Mouse (Mus musculus): ENCODE data around the gene Rapgef6. TPM values are rescaled to one million over a fixed set of nuclear protein-coding genes. Genes with fewer than 3 reads are reported as not detected.

Rapgef6 gene
- polyA plus RNA-seq, 1 experiment from 2014 or later: 46.8 TPM

- WGBS: 73% methylated on average over 1 of the region's 1 CpGs
- Histone ChIP-seq H3K36me3 (no peaks in the 10 kb centered on the region), H3K4me1 (replicated peaks) (peaks cover 5% of the 10 kb centered on the region; the same call in 1 of the 2 replicates), H3K27ac (replicated peaks) (no peak overlapping the region), H3K27me3 (no peaks in the 10 kb centered on the region), H3K9me3 (no peaks in the 10 kb centered on the region), H3K4me2 (no peak overlapping the region), H3K9ac (no peak overlapping the region), H3K4me3 (no peak overlapping the region)
- no peak for ATAC-seq (ENCODE audit: low read depth)
These were observed 7.7 kb downstream of the Rapgef6 start for GRCm38 (mm10) chr11:54530391-54530790.

GRCm38 (mm10) chr11:54530916-54531315 lies 8.3 kb downstream of the Rapgef6 start:
- Histone ChIP-seq H3K4me2 (no peak overlapping the region), H3K4me3 (no peak overlapping the region), H3K27me3 (no peaks in the 10 kb centered on the region), H3K36me3 (no peaks in the 10 kb centered on the region), H3K9me3 (no peaks in the 10 kb centered on the region), H3K27ac (replicated peaks) (no peak overlapping the region), H3K4me1 (replicated peaks) (peaks cover 5% of the 10 kb centered on the region; the same call in 1 of the 2 replicates), H3K9ac (no peak overlapping the region)
- 88% methylated on average over 1 of the region's 1 CpGs for WGBS
- ATAC-seq (ENCODE audit: low read depth): no peak

DNA sequence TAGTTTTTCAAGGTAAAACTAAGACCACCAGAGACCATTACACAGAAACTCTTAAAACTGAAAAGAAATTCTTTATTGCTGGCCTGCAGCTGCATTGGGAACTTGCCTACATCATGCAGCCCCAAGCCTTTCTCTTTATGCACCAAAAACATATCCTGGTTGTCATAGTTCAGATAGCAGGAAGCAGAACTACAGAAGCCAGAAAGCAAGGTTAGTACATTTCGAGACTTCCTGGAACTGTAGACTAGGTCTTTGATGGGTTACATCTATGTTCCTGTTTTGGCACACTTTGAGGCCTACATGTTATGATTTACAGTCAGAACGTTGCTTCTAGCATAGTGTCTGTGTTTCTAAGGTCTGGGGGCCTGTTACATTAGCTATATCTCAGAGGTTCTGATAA lies 11.2 kb downstream of the Rapgef6 start:
- H3K9ac ChIP-seq: no peak overlapping the region
- no peaks in the 10 kb centered on the region for H3K36me3 ChIP-seq
- H3K4me1 ChIP-seq (replicated peaks): peaks cover 6% of the 10 kb centered on the region; the same call in 1 of the 2 replicates
- no peak overlapping the region for H3K4me2 ChIP-seq
- no peaks in the 10 kb centered on the region for H3K27me3 ChIP-seq
- H3K27ac ChIP-seq (replicated peaks): no peak overlapping the region
- WGBS: 88% methylated on average over 2 of the region's 2 CpGs
- H3K4me3 ChIP-seq: no peak overlapping the region
- no peak for ATAC-seq (ENCODE audit: low read depth)
- no peaks in the 10 kb centered on the region for H3K9me3 ChIP-seq

DNA sequence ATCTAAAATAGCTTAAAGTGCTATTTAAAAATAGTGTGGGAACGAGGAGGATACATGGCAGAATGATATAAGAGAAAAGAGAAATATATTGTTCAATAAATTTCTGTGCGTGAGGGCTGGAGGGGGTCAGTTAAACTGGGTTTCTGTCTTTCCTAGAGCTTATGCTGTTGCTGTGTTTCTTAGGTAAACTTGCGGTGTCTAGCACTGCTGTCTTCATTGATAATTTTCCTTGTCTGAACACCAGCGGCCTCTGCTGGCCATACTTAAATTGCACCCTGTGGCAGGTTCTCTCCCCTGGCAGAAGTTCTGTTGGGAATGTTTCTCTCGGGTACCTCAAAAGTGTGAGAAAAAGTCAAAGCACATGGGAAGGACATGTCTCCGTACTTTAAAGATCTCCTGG lies 12.2 kb downstream of the Rapgef6 start:
- H3K4me2 ChIP-seq: no peak overlapping the region
- no peak for ATAC-seq (ENCODE audit: low read depth)
- no peak overlapping the region for H3K27ac ChIP-seq (replicated peaks)
- peaks cover 10% of the 10 kb centered on the region; the same call in 1 of the 2 replicates for H3K4me1 ChIP-seq (replicated peaks)
- no peaks in the 10 kb centered on the region for H3K27me3 ChIP-seq
- no peaks in the 10 kb centered on the region for H3K36me3 ChIP-seq
- no peak overlapping the region for H3K4me3 ChIP-seq
- WGBS: 59% methylated on average over 6 of the region's 6 CpGs
- H3K9ac ChIP-seq: no peak overlapping the region
- no peaks in the 10 kb centered on the region for H3K9me3 ChIP-seq

DNA sequence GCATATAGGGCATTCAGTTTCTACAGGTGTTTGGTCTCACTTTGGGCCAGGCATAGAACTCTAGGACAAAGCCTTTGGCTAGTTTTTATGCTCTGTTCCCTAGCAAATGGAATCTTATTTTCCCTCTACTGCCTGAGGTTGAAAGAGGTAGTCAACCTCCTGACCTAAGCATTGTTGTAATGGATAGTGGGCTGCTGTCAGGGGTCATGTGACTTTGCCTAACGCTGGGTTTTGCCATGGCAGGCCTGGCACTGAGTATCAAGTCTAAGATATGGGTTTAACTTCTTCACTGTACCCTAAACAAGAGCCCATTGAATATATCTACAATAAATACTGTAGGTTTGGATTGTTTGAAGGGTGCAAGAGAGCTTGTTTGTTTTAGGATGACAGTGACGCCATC lies 16.4 kb downstream of the Rapgef6 start:
- Histone ChIP-seq H3K9me3 (no peaks in the 10 kb centered on the region), H3K4me1 (replicated peaks) (0 out of 2 replicates have a peak, but pooled peaks cover 5% of the 10 kb centered on the region), H3K27ac (replicated peaks) (no peak overlapping the region), H3K36me3 (no peaks in the 10 kb centered on the region), H3K27me3 (no peaks in the 10 kb centered on the region), H3K4me3 (no peak overlapping the region), H3K9ac (no peak overlapping the region), H3K4me2 (no peak overlapping the region)
- ATAC-seq (ENCODE audit: low read depth): no peak
- 65% methylated on average over 2 of the region's 2 CpGs for WGBS

DNA sequence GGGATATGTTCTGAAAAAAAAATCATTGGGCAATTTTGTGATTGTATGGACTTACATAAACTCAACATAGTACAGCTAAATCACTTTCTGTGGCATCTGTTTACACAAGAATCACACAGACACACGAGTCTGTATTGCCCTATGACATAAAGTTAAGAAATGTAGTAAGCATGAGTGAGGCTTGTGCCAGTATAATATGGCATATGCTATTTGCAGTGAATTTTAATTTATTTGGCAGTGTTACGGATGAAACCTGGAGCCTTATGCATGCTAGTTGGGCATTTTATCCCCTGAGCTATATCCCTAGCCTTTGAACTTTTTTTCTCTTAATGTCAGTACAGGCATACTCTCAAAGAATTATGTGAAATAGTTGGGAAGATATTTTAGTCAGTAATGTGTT lies 16.8 kb downstream of the Rapgef6 start:
- 87% methylated on average over 2 of the region's 2 CpGs for WGBS

DNA sequence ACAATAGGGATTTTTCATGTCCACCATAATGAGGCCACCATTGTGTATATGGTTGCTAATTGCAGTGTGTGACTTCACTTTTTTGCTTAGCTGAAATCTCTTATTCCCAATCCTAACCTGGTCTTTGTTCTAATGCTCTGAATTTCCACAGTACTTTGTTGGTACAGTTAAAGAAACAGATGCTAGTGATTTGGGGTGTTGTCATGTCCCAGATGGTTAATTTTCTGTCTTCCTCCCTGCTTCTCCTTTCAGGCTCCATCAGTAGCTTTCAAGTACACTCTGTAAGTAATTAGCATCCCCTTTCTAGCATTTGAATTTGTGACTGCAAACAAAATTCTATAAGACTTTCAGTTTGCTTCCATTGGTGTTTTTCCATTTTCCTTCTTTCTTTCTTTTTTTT lies 17.7 kb downstream of the Rapgef6 start:
- H3K4me1 ChIP-seq (replicated peaks): 0 out of 2 replicates have a peak, but pooled peaks cover 5% of the 10 kb centered on the region
- no peak overlapping the region for H3K27ac ChIP-seq (replicated peaks)
- ATAC-seq (ENCODE audit: low read depth): no peak
- no peak overlapping the region for H3K4me2 ChIP-seq
- no peaks in the 10 kb centered on the region for H3K9me3 ChIP-seq
- H3K9ac ChIP-seq: no peak overlapping the region
- no peak overlapping the region for H3K4me3 ChIP-seq
- no peaks in the 10 kb centered on the region for H3K36me3 ChIP-seq
- H3K27me3 ChIP-seq: no peaks in the 10 kb centered on the region

More for the DNA sequence above, 16.8 kb downstream of the Rapgef6 start:
- no peak for ATAC-seq (ENCODE audit: low read depth)
- no peaks in the 10 kb centered on the region for H3K36me3 ChIP-seq
- no peak overlapping the region for H3K4me2 ChIP-seq
- no peak overlapping the region for H3K4me3 ChIP-seq
- no peaks in the 10 kb centered on the region for H3K27me3 ChIP-seq
- no peak overlapping the region for H3K27ac ChIP-seq (replicated peaks)
- H3K9me3 ChIP-seq: no peaks in the 10 kb centered on the region
- H3K9ac ChIP-seq: no peak overlapping the region
- H3K4me1 ChIP-seq (replicated peaks): 0 out of 2 replicates have a peak, but pooled peaks cover 5% of the 10 kb centered on the region

DNA sequence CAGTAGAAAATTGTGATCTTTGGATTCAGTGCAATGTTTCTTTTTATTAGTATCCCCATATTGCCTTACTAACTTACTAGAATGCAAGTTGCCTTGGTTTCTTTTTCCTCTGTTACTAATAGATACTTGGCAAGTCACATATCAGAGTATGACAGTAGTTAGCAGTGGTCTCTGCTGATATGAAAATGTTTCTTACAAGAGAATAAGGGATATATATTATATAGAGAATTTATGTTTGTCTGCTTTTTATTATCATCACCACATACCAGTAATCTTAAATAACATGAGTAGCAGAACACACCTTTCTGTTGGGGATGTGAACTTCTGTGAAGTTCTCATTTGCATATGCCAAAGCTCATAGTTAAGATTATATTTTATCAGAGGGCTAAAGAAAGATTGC lies 19.8 kb downstream of the Rapgef6 start:
- no peak overlapping the region for H3K4me3 ChIP-seq
- H3K9ac ChIP-seq: no peak overlapping the region
- no peaks in the 10 kb centered on the region for H3K36me3 ChIP-seq
- 0 out of 2 replicates have a peak, but pooled peaks cover 5% of the 10 kb centered on the region for H3K4me1 ChIP-seq (replicated peaks)
- H3K27me3 ChIP-seq: no peaks in the 10 kb centered on the region
- H3K27ac ChIP-seq (replicated peaks): no peak overlapping the region
- H3K4me2 ChIP-seq: no peak overlapping the region
- no peak for ATAC-seq (ENCODE audit: low read depth)
- no peaks in the 10 kb centered on the region for H3K9me3 ChIP-seq

DNA sequence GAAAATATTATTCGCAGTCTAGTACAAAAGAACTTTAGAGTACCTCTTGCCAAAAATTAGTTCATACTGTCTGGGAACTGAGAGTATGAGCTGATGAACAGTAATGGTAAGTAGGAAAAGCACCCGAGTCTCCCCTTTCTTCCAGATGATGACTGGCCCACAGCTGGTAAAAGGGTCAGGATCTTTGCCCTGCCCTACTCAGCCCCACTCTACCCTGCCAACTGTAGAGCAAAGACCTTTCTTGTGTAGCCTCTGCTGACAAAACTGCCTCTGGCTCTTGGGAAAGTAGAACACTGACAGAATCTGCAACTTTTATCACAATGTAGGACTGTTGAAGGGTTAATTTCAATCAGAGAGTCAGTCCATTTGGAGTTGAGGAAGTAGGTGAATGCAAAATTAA lies 32.3 kb downstream of the Rapgef6 start:
- Histone ChIP-seq H3K9ac (no peak overlapping the region), H3K27me3 (no peaks in the 10 kb centered on the region), H3K4me1 (replicated peaks) (no peaks in the 10 kb centered on the region), H3K4me3 (no peak overlapping the region), H3K27ac (replicated peaks) (no peak overlapping the region), H3K9me3 (no peaks in the 10 kb centered on the region), H3K4me2 (no peak overlapping the region), H3K36me3 (no peaks in the 10 kb centered on the region)
- 87% methylated on average over 2 of the region's 2 CpGs for WGBS
- no peak for ATAC-seq (ENCODE audit: low read depth)

- no peak overlapping the region for H3K9ac ChIP-seq
- H3K4me1 ChIP-seq (replicated peaks): no peaks in the 10 kb centered on the region
- WGBS: 86% methylated on average over 5 of the region's 5 CpGs
- no peak overlapping the region for H3K4me2 ChIP-seq
- no peaks in the 10 kb centered on the region for H3K9me3 ChIP-seq
- no peaks in the 10 kb centered on the region for H3K36me3 ChIP-seq
- H3K4me3 ChIP-seq: no peak overlapping the region
- ATAC-seq (ENCODE audit: low read depth): no peak
- H3K27me3 ChIP-seq: no peaks in the 10 kb centered on the region
- H3K27ac ChIP-seq (replicated peaks): no peak overlapping the region
These were observed 40.1 kb downstream of the Rapgef6 start for GRCm38 (mm10) chr11:54562761-54563160.

DNA sequence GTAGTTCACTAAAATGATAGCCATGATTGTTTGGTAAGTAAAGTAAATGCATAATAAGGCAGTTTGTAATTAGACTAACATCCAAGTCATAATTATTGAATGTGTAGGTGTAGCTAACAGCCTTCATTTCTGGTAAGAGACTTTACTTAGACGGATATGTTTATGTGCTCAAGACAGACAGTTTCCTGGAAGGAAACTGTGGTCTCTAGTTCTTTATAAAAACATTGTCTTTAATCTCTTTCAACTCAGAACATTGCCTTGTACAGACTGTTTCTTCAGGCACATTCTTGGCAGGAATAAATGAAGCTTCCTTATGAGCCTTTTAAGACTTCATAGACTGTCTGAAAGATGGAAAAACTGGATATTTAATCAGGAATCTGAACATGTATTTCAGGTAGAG lies 45.3 kb downstream of the Rapgef6 start:
- no peak for ATAC-seq (ENCODE audit: low read depth)

DNA sequence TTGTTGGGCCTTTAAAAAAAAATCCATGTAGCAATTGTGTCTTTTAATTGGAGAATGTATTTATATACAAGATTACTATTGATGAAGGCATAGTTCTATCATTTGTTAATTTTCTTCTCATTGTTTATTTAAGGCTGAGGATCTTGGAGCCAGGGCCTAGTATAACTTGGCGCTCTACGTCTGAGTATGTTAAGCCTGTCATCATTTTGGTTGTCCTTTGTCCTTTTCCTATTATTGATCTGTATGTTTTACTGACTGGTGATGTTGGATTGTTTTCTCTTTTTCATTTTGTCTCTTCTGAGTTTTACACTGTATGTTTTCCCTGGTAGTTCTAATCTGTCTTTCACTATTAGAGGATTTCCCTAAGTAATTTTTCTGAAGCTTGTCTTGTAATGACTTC lies 52.1 kb downstream of the Rapgef6 start:
- no peak for ATAC-seq (ENCODE audit: low read depth)
- no peak overlapping the region for H3K27ac ChIP-seq (replicated peaks)
- H3K9me3 ChIP-seq: no peaks in the 10 kb centered on the region
- WGBS: 95% methylated on average over 2 of the region's 2 CpGs
- H3K4me1 ChIP-seq (replicated peaks): no peaks in the 10 kb centered on the region
- no peak overlapping the region for H3K4me2 ChIP-seq
- no peak overlapping the region for H3K4me3 ChIP-seq
- no peaks in the 10 kb centered on the region for H3K27me3 ChIP-seq
- no peaks in the 10 kb centered on the region for H3K36me3 ChIP-seq
- H3K9ac ChIP-seq: no peak overlapping the region

More for the DNA sequence above, 45.3 kb downstream of the Rapgef6 start:
- H3K4me2 ChIP-seq: no peak overlapping the region
- no peak overlapping the region for H3K27ac ChIP-seq (replicated peaks)
- H3K4me1 ChIP-seq (replicated peaks): no peaks in the 10 kb centered on the region
- H3K9me3 ChIP-seq: no peaks in the 10 kb centered on the region
- no peak overlapping the region for H3K9ac ChIP-seq
- H3K36me3 ChIP-seq: no peaks in the 10 kb centered on the region
- H3K4me3 ChIP-seq: no peak overlapping the region
- H3K27me3 ChIP-seq: no peaks in the 10 kb centered on the region
- 82% methylated on average over 1 of the region's 1 CpGs for WGBS

GRCm38 (mm10) chr11:54592585-54592984 lies 69.9 kb downstream of the Rapgef6 start:
- Histone ChIP-seq H3K4me1 (replicated peaks) (peaks cover 23% of the 10 kb centered on the region), H3K27ac (replicated peaks) (peak overlapping the region; percentile 71), H3K9me3 (no peaks in the 10 kb centered on the region), H3K4me2 (no peak overlapping the region), H3K9ac (no peak overlapping the region), H3K36me3 (no peaks in the 10 kb centered on the region), H3K27me3 (no peaks in the 10 kb centered on the region), H3K4me3 (no peak overlapping the region)
- 39% methylated on average over 3 of the region's 3 CpGs for WGBS
- peak; percentile 40; the same call in 1 of the 2 replicates for ATAC-seq (ENCODE audit: low read depth)
